Mouse (Mus musculus) natural killer cell, adult 2 months (primary cell): Measurements from ENCODE around the gene Gm20518.

Source experiments
- DNase-seq, 2 experiments: peaks; one replicate each; pipeline ENCODE4 v3.0.0; 2022; ENCODE audit warnings: low spot score in 2 of 2

Gene Gm20518

DNA sequence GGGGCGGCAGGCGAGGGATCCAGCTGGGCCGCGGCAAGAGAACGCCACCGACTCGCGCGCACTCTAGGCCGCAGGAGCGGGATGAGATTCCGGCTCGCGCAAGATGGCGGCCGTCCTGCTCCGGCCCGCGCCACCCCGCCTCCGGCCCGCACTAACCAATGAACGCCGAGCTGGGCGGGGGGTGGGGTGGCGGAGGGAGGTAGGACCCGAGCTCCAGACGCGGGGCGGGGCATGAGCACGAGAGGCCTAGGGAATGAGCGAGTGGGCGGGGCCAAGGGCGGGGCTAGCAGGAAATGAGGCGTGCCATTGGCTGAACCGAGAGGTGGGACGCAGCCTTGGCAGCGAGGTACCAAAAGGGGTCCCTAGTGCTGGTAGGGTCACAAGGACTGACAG, at the start of gene Gm20518:
Gene Gm20518 (minus strand): TSS at position 105 of the 393 bp plus-strand sequence.
- DNase-seq, result peak; percentile 97 to 98

DNA sequence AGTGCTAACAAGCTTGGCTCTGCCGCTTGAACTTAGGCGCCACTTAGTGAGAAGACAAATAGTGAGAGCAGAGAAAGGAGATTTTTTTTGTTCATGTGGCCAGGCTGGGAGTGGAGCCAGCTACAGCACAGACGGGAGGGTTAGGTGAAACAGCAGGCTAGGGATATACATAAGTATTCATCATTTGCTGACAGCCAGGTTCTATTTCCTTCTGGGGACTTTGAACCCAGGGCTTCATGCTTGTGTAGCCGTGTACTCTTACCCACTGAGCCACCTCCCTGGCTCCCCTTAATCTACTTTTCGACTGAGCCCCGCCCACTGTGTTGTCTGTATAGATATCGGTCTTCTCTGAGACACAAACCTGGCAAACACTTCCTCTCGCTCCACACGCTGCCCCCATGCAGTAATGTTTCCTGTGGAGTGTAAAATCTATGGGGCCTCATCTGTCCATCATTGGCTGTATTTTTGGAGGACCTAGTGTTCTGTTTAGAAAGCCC, 47.8 kb upstream of the Gm20518 start:
- DNase-seq, result no peak

DNA sequence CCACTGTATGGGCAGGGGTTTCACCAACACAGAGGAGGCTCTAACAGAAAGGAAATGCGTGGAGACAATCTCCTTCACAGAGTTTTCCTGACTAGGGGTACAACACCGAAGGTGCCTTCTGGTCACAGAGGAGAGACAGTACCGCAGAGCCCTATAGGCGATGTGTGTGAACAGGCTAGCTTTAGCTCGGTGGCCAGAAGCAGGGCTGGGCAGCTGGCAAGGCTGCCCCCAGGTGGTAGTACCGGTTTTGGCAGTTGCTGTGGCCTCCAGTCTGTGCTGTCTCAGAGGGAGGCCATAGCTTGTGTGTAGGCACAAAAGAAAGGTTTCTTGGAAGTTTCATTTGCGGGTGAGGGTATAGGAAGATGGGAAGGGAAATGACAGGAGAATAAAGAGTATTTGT, 47.4 kb upstream of the Gm20518 start:
- DNase-seq, result peak; percentile 65 to 78

- DNase-seq, result no peak
Observed at GRCm38 (mm10) chr16:17938187-17938586, 46.7 kb upstream of the Gm20518 start.

DNA sequence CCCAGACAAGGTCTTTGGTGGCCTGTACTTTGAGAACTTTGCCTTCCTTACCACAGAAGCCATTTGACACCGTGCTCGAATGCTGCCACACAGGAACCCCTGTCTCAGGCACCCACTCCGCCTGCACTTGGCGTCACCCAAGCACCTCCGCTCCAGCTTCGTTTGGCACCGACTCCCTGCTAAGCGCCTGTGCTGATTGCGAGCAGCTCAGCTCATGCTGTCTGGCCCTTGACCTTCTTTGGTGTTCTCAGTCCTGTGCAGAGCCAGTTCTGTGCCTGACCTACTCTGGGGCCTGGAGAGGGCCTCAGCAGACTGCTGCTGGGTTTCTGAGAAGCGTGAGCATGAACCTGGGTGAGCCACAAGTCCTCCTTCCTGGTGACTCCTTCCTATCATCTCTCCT, 45.3 kb upstream of the Gm20518 start:
- no peak for DNase-seq

- DNase-seq, result no peak
Observed at GRCm38 (mm10) chr16:17934445-17934910, 43.0 kb upstream of the Gm20518 start.

- DNase-seq, result no peak
Observed at GRCm38 (mm10) chr16:17933594-17934444, 42.3 kb upstream of the Gm20518 start.

DNA sequence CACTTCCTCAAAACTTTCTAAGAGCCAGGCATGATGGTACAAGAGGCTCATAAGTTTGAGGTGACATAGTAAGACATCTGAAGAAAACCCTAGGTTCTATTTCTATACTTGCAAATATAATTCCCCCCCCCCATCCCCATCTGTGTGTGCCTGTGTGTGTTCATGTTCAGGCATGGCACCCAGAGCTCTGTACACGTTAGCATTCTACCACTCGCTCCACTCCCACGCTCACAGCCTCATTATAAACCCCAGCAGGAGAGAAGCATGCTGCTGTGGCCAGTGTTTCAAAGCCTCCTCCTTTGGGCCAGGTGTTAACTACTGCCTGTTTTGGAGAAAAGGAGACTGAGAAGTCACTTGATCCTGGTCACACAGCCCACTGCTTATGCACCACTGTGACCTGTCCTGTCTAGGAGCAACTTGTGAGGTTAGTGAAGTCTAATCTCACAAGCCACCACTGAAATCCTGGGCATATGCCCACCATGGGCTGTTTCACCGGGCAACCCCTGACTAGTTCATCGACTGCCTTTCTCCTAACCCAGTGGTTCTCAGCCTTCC, 40.5 kb upstream of the Gm20518 start:
- DNase-seq, result no peak

DNA sequence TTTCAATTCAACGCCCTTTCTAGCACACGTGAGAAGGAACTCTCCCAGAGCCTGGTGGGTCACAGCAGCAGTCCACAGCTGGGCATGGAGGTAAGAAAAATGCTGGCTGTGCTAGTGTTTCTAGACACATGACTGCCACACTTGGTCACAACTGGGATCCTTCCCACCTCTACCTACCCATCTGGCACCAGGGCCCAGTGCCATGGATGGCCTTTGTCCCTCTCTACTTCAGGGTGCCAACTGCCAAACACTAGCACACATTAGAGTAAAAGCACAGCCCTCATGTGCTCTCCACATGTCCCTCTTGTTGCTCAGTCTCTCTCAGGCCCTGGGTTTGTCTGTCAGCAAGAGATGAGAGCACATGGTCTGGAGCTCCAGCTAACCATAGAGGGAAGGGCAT, 38.2 kb upstream of the Gm20518 start:
- DNase-seq, result no peak

GRCm38 (mm10) chr16:17929211-17929610, 37.7 kb upstream of the Gm20518 start:
- DNase-seq, result no peak

GRCm38 (mm10) chr16:17928627-17929104, 37.2 kb upstream of the Gm20518 start:
- DNase-seq, result peak; percentile 78 to 84

DNA sequence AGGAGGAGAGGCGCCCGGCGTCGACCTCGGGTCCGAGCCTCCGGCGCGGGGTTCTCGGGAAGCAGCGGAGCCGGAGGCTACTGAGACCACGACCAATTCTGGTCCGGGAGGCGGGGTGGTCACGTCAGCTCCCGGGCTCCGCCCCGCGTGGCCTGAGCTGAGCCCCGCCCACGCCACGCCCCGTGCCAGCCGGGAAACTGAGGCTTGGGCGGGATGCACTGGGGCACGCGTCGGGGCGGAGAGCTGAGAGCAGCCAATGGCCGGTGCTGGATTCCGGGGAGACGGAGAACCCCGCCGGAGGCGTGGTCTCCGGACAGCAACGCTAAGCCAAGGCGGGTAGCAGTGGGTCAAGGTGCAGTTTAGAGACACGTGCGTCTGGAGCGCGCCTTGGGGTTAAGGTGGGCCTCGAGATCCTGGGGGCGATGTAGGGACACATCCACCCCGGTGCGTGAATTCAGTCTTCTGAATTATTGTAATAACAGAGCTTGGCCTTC, 36.7 kb upstream of the Gm20518 start, which contains the start of gene Slc25a1:
Gene Slc25a1 (minus strand): TSS at position 133 of the 494 bp plus-strand sequence.
- peak in 1 of 2 experiments; percentile 46 for DNase-seq

GRCm38 (mm10) chr16:17927351-17928082, 36.0 kb upstream of the Gm20518 start:
- DNase-seq, result no peak

DNA sequence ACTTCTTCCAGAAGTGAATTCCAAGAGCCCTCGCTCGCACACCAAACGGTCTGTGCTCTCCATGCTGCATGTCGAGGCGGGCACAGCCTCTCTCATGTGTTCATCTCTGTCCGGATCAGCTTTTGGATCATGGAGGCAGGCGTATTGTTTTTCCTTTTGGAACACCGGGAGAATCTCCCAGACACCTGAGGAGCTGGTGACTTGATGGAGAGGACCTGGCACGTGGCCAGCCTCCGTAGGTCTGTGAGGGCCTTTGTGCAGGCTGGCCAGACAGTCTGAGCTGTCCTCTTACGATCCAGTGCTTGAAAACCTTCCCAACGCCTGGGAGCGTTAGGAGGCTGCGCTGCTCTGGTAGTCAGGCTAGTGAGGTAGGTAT, 30.7 kb upstream of the Gm20518 start:
- DNase-seq, result no peak

GRCm38 (mm10) chr16:17921325-17922162, 30.1 kb upstream of the Gm20518 start:
- DNase-seq, result peak; percentile 88 to 93

DNA sequence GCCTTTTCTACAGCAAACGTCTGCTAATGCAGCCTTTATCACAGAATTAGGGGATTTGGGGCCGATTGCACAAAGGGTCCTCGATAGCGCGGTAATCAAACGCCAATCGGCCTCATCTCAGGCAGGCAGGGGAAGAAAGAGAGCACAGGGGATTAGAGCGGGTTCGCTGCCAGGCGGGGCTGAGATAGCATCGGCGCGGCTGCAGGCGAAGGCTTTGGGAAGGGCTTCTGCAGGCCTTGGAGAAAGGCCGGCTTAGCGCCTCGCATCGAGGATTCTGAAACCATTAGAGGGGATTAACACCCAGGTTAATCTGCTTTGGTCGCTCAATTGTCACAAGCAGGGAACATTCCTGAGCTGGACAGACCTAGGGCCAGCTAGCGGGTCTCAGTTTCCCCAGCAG, 29.1 kb upstream of the Gm20518 start:
- no peak for DNase-seq

DNA sequence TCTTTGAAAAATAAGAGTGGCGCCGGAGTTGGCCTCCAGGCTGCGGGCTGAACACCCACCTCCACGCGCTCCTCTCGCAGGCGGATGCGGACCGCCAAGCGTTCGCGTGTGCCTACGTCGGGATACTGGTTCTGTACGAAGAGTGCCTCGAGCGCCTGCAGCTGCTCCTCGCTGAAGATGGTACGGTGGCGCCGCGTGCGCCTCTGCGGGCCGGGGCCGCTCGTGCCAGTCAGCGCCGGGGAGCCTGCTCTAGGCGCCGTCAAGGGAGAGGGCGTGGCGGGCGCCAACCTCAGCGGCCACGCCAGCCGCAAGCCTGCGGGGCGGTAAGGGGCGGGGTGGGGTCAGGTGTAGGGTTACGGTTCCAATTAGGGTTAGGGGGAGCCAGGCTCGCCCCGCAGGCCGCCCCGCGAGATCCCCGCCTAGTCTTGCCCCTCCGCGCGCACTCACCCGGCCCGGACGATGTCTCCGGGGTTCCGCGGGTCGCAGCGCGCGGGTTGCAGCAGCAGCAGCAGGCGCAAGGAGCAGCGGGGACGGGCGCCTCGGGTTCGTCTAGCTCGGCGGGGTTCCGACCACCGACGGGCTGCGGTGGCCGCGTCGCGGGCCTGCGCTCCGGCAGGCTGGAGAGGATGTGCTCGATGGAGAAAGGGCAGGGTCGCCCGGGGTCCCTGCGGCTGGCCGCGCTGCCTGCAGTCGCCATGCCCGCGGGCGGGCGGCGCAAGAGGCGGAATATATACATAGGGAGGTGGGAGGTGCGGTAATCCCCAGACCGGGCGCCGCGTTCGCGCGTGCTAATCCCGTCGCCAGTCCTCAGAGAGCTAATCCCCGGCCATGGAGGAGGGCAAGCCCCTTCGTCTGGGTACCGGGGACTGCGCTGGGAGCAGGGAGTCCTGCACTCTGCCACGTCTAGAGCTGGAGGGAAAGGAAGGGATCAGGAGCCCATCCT, 23.1 kb upstream of the Gm20518 start, which contains the start of gene Gsc2:
Gene Gsc2 (minus strand): TSS at position 753 of the 943 bp plus-strand sequence.
- peak in 1 of 2 experiments; percentile 18 for DNase-seq

GRCm38 (mm10) chr16:17911052-17911595, 19.7 kb upstream of the Gm20518 start, which contains the start of gene Ess2:
Gene Ess2, minus strand, starts transcription at chr16:17911348.
- peak; percentile 86 to 90 for DNase-seq

DNA sequence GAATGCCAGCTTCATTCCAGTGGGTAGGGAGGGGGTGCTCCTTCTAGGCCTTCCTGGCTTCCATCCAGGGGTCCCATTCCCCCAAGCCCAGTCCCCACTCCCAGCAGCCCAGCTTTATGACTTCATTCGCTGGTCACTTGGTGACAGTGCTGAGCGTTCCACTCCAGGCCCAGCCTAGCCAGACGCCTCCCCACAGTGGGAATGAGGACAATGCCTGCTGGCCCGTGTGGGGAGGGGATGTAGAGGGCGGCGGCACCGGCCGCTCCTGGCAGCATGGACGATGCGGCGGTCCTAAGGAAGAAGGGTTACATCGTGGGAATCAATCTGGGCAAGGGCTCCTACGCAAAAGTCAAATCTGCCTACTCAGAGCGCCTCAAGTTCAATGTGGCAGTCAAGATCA, 7.0 kb upstream of the Gm20518 start, which contains the start of the genes Dgcr2 and Tssk2:
Gene Dgcr2 (minus strand): TSS at position 101 of the 400 bp plus-strand sequence.
Gene Tssk2 (plus strand): TSS at position 176 of the 400 bp plus-strand sequence.
- DNase-seq, result no peak
